Mouse (Mus musculus) thymus, postnatal 36 days (tissue): Measurements from ENCODE around the gene Klhl22.
A peak's percentile ranks its signal among the peaks of the same experiment; 100 is the strongest.

Source experiments
- DNase-seq, 2 experiments: peaks; one replicate each; pipeline ENCODE4 v3.0.0; 2022; ENCODE audit warnings: mixed read lengths in 2 of 2

Klhl22 gene

GRCm38 (mm10) chr16:17802839-17803674 lies 43.6 kb downstream of the Klhl22 start:
- DNase-seq, result peak in 1 of 2 experiments; percentile 26

- DNase-seq, result no peak
Observed at GRCm38 (mm10) chr16:17803675-17804448, 44.4 kb downstream of the Klhl22 start.

- DNase-seq, result peak; percentile 35
Observed at GRCm38 (mm10) chr16:17804449-17804912, 45.1 kb downstream of the Klhl22 start.

GRCm38 (mm10) chr16:17804982-17805381 lies 45.6 kb downstream of the Klhl22 start:
- DNase-seq, result no peak

GRCm38 (mm10) chr16:17806581-17807191 lies 47.3 kb downstream of the Klhl22 start:
- DNase-seq, result no peak

- peak; percentile 91 to 92 for DNase-seq
Observed at GRCm38 (mm10) chr16:17807192-17808009, 48.0 kb downstream of the Klhl22 start.

- no peak for DNase-seq
Observed at GRCm38 (mm10) chr16:17809125-17809524, 49.7 kb downstream of the Klhl22 start.

GRCm38 (mm10) chr16:17809711-17810110 lies 50.3 kb downstream of the Klhl22 start:
- DNase-seq, result no peak

- no peak for DNase-seq
Observed at GRCm38 (mm10) chr16:17812120-17812519, 52.7 kb downstream of the Klhl22 start.

GRCm38 (mm10) chr16:17813173-17813572 lies 53.8 kb downstream of the Klhl22 start:
- DNase-seq, result no peak

GRCm38 (mm10) chr16:17815411-17816402 lies 56.3 kb downstream of the Klhl22 start:
- peak; percentile 76 to 77 for DNase-seq

GRCm38 (mm10) chr16:17816528-17816927 lies 57.1 kb downstream of the Klhl22 start:
- DNase-seq, result no peak

- no peak for DNase-seq
Observed at GRCm38 (mm10) chr16:17826500-17826899, 67.1 kb downstream of the Klhl22 start.

GRCm38 (mm10) chr16:17828229-17828628 lies 68.8 kb downstream of the Klhl22 start:
- no peak for DNase-seq

GRCm38 (mm10) chr16:17828867-17829266 lies 69.4 kb downstream of the Klhl22 start:
- DNase-seq, result no peak

- no peak for DNase-seq
Observed at GRCm38 (mm10) chr16:17830385-17831178, 71.2 kb downstream of the Klhl22 start.

- no peak for DNase-seq
Observed at GRCm38 (mm10) chr16:17831781-17832180, 72.4 kb downstream of the Klhl22 start.

GRCm38 (mm10) chr16:17832821-17833220 lies 73.4 kb downstream of the Klhl22 start, which contains the start of gene B830017H08Rik:
Gene B830017H08Rik (plus strand): TSS chr16:17833121.
- no peak for DNase-seq

GRCm38 (mm10) chr16:17833321-17833680 lies 73.9 kb downstream of the Klhl22 start:
- no peak for DNase-seq
